Mouse (Mus musculus) thymus, adult 2 months (tissue): ENCODE measurements around the gene 2700081O15Rik.

Experiments
- CTCF ChIP-seq: fragments of 200-500 bp; IDR thresholded peaks from 2 replicates; pipeline ENCODE4 v1.5.1; 2012; ENCODE audit warnings: mild to moderate bottlenecking, control low read depth, low read length, moderate library complexity, borderline replicate concordance; ENCODE audit not compliant: control insufficient read depth, poor library complexity, insufficient read depth; ENCODE audit errors: extremely low read depth
- POLR2A ChIP-seq: fragments of 200-500 bp; IDR thresholded peaks from 2 replicates; pipeline ENCODE4 v1.6.1; 2012; ENCODE audit warnings: mild to moderate bottlenecking, low read length, control low read depth, moderate library complexity; ENCODE audit not compliant: control insufficient read depth, poor library complexity, insufficient read depth; ENCODE audit errors: extremely low read depth

- no peak for TF ChIP-seq POLR2A
- no peak for TF ChIP-seq CTCF
Measured at GRCm38 (mm10) chr19:7438295-7438694, 20.9 kb downstream of the 2700081O15Rik start.
